Mouse (Mus musculus): ENCODE measurements around the gene Tfrc. TPM values are rescaled to one million over a fixed set of nuclear protein-coding genes. Genes with fewer than 3 reads are reported as not detected.

Gene Tfrc
- total and polyA plus RNA-seq, 3 experiments: 190 to 840 (median 358) TPM

- Histone ChIP-seq H3K4me3 (replicated peaks in 1 of 3; ENCODE audit: low read depth in 2 of 3, low read length in 2 of 3, poor library complexity in 1 of 3) (no peak overlapping the region), H3K9ac (ENCODE audit: insufficient read depth, low read depth) (no peak overlapping the region), H3K27me3 (replicated peaks) (no peaks in the 10 kb centered on the region), H3K4me2 (ENCODE audit: insufficient read depth, low read depth, poor library complexity, severe bottlenecking) (no peak overlapping the region), H3K79me2 (replicated peaks; ENCODE audit: control insufficient read depth, extremely low read depth, insufficient read depth, poor library complexity, severe bottlenecking) (no peaks in the 10 kb centered on the region), H3K27ac (ENCODE audit: insufficient read depth, low read depth) (no peak overlapping the region), H3K4me1 (ENCODE audit: control insufficient read depth in 1 of 2, insufficient read depth in 2 of 2) (peaks cover 4 to 5% of the 10 kb centered on the region in 2 experiments; a peak in 3 of 4 replicates), H3K36me3 (replicated peaks in 1 of 2; ENCODE audit: control insufficient read depth in 1 of 2, insufficient read depth in 1 of 2, low read length in 1 of 2) (no peaks in the 10 kb centered on the region), H3K9me3 (replicated peaks; ENCODE audit: low read length) (no peaks in the 10 kb centered on the region)
- in situ Hi-C loops (cut with MboI; ENCODE audit: low pct_ligation_motif_present, low pct_unique_long_range_greater_than_20kb, low sequenced_read_pairs) (no loop called here), dilution Hi-C loops (cut with MboI; ENCODE audit: extremely low pct_ligation_motif_present, extremely low pct_unique_long_range_greater_than_20kb, low sequenced_read_pairs) (no loop called here)
- no peak for DNase-seq (ENCODE audit: extremely low read depth)
- TF ChIP-seq MAFK (IDR thresholded peaks at IDR 0.05; ENCODE audit: insufficient replicate concordance, low read length): no peak
- TF ChIP-seq NRF1 (IDR thresholded peaks at IDR 0.05; ENCODE audit: low read depth, low read length): no peak
- no peak for TF ChIP-seq RAD21 (IDR thresholded peaks at IDR 0.05; ENCODE audit: low read depth, low read length)
- no peak for TF ChIP-seq TBP (conservative IDR thresholded peaks at IDR 0.05; ENCODE audit: low read depth, low read length)
- no peak for TF ChIP-seq CHD1 (IDR thresholded peaks at IDR 0.05; ENCODE audit: low read depth, low read length)
- TF ChIP-seq UBTF (IDR thresholded peaks at IDR 0.05; ENCODE audit: low read depth, low read length): no peak
- TF ChIP-seq CHD2 (IDR thresholded peaks at IDR 0.05; ENCODE audit: low read length): no peak
Observed at GRCm38 (mm10) chr16:32602193-32602685, 6.5 kb upstream of the Tfrc start.

DNA sequence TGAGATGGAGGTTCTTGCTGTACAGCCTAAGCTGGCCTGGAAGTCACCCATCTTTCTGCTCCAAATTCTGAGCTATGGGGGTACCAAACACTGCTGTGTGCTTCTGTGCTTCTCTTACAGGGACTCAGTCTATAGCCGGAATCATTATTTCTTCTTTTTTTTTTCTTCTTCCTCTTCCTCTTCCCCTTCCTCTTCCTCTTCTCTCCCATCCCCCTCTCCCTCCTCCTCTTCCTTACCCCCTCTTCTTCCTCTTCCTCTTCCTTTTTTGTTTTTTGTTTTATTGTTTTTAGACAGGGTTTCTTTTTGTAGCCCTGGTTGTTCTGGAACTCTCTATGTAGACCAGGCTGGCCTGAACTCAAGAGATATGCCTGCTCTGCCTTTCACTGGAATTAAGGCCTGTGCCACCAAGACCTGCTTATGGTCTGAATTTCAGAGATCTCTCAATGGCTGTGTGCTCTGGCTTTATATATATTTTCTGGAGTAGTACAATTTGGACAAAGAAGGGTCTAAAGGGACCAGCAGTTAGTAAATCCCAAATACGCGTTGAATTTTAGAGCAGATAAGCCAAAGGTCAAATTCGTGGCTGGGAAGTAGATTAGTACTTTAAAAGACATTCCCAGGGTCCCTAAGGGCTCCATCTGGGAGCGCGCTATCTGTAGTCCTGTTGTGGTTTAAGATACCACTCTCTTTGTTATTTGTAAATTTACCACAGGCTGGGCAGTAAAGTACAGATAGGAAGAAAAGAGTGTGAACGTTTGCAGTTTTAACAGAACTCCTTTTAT, 967 bp upstream of the Tfrc start:
- Histone ChIP-seq H3K4me2 (ENCODE audit: insufficient read depth, low read depth, poor library complexity, severe bottlenecking) (no peak overlapping the region), H3K36me3 (replicated peaks in 1 of 2; ENCODE audit: control insufficient read depth in 1 of 2, insufficient read depth in 1 of 2, low read length in 1 of 2) (no peaks in the 10 kb centered on the region), H3K27me3 (replicated peaks) (no peaks in the 10 kb centered on the region), H3K79me2 (replicated peaks; ENCODE audit: control insufficient read depth, extremely low read depth, insufficient read depth, poor library complexity, severe bottlenecking) (peaks cover 37% of the 10 kb centered on the region), H3K4me3 (replicated peaks in 1 of 3; ENCODE audit: low read depth in 2 of 3, low read length in 2 of 3, poor library complexity in 1 of 3) (no peak overlapping the region), H3K9me3 (replicated peaks; ENCODE audit: low read length) (no peaks in the 10 kb centered on the region), H3K27ac (ENCODE audit: insufficient read depth, low read depth) (no peak overlapping the region), H3K9ac (ENCODE audit: insufficient read depth, low read depth) (peak overlapping the region; percentile 1; the same call in 1 of the 2 replicates), H3K4me1 (ENCODE audit: control insufficient read depth in 1 of 2, insufficient read depth in 2 of 2) (peaks cover 0 to 35% of the 10 kb centered on the region in 2 experiments; a peak in 2 of 4 replicates)
- TF ChIP-seq POLR2A (IDR thresholded peaks at IDR 0.05; ENCODE audit: low read depth, low read length) (no peak), JUND (conservative IDR thresholded peaks at IDR 0.05; ENCODE audit: low read depth, low read length) (no peak), ZNF384 (IDR thresholded peaks at IDR 0.05; ENCODE audit: low read depth, low read length) (0 out of 2 replicates have a peak, but pooled peaks have one; percentile 24), NRF1 (IDR thresholded peaks at IDR 0.05; ENCODE audit: low read depth, low read length) (no peak), ELF1 (IDR thresholded peaks at IDR 0.05; ENCODE audit: low read depth, low read length) (peak; percentile 49), MAZ (IDR thresholded peaks at IDR 0.05; ENCODE audit: low read depth, low read length) (0 out of 2 replicates have a peak, but pooled peaks have one; percentile 26), TCF12 (IDR thresholded peaks at IDR 0.05; ENCODE audit: low read depth, low read length) (0 out of 2 replicates have a peak, but pooled peaks have one; percentile 33), CHD1 (IDR thresholded peaks at IDR 0.05; ENCODE audit: low read depth, low read length) (peak; percentile 5; the same call in 1 of the 2 replicates), ZC3H11A (IDR thresholded peaks at IDR 0.05; ENCODE audit: low read depth, low read length) (no peak)
- DNase-seq (ENCODE audit: extremely low read depth): no peak
- dilution Hi-C loops (cut with MboI; ENCODE audit: extremely low pct_ligation_motif_present, extremely low pct_unique_long_range_greater_than_20kb, low sequenced_read_pairs): no loop called here
- in situ Hi-C loops (cut with MboI; ENCODE audit: low pct_ligation_motif_present, low pct_unique_long_range_greater_than_20kb, low sequenced_read_pairs): loop anchor here (5.0 kb wide), 1 partner anchor 35 kb away; no protein-coding TSS in a partner anchor
